Mouse (Mus musculus) granulocyte monocyte progenitor cell, adult 5-6 weeks (primary cell): ENCODE data around the gene H2-Ob. TPM values are rescaled to one million over a fixed set of nuclear protein-coding genes. Genes with fewer than 3 reads are reported as not detected.

Source experiments
- ATAC-seq: replicated peaks from 2 replicates; pipeline ENCODE4 v1.8.0; 2016; ENCODE audit warnings: mild to moderate bottlenecking, moderate TSS enrichment, inconsistent platforms; ENCODE audit not compliant: poor library complexity, severe bottlenecking
- total RNA-seq, 2 experiments: library from RNA; stranded (forward) in 1 of 2; stranded (reverse) in 1 of 2; fragments of 200-712, 200-1000 nt in 1 of 2; fragments of >200 nt in 1 of 2; fragmentation: Nextera tagmentation in 1 of 2; gene quantifications; 2 replicates each; pipeline ENCODE4 v1.2.3; 2014 to 2017

H2-Ob gene
- total RNA-seq, 2 experiments from 2014 or later = 2.1 to 13.9 TPM

DNA sequence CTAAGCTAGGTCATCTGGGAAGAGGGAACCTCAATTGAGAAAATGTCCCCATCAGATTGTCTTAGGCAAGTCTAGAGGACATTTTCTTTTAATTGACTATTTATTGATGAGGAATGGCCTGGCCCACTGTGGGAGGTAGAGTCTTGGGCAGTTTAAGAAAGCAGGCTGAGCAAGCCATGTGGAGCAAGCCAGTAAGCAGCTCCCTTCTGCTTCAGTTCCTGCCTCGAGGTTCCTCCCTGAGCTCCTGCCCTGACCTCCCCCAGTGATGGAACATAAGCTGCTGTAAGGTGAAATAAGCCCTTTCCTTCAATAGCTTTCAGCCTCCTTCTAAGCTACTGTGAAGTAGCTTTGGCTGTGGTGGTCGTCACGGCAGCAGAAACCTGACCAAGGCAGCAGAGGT is 962 bp upstream of the H2-Ob start:
- no peak for ATAC-seq

DNA sequence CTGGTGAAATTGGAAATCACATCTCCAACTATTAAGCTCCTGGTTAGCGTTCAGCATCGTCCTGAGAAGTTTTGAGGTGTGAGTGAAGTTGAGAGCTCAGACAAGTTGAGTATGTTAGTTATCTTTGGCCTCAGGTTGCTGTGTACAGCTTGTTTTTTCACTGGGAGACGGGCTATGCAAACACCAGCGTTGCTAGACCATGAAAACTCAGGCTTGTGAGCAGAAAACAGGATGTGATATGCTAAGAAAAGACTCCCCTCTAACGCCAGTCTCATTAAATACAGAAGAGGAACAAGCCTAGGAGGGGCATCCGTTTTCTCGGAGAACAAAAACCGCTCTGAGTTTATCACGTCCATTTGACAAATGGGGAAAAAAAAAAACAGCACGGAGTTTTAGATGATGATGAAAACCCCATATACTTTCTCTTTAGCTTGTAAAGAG is 918 bp downstream of the H2-Ob start:
- peak; percentile 71 for ATAC-seq

DNA sequence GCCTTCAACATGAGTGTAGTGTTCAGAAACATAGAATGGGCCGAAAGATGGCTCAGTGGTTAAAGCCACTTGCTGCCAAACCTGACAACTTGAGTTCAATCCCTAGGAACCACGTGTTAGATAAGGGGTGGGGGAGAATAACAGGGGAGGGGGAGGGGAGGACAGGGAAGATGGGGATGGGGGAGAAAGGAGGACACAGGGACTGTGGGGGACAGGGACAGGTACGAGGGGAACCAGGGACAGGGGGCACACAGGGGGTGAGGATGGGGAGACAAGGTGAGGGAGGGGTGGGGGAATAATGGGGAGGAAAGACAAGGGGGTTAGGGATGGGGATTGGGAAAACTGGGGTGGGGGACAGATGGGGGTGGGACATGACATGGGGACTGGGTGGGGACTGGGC is 1.7 kb downstream of the H2-Ob start:
- ATAC-seq = no peak

DNA sequence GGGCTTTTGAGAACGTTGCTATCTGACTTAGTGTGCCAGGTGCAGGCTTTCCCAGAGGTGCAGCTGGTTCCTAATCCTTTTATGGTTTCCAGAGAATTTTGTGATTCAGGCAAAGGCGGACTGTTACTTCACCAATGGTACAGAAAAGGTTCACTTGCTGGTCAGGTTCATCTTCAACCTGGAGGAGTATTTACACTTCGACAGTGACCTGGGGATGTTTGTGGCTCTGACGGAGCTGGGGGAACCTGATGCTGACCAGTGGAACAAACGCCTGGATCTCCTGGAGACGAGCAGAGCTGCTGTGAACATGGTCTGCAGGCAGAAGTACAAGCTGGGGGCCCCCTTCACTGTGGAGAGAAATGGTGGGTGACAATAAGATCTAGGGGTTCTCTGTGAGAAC is 2.2 kb downstream of the H2-Ob start:
- ATAC-seq = no peak

DNA sequence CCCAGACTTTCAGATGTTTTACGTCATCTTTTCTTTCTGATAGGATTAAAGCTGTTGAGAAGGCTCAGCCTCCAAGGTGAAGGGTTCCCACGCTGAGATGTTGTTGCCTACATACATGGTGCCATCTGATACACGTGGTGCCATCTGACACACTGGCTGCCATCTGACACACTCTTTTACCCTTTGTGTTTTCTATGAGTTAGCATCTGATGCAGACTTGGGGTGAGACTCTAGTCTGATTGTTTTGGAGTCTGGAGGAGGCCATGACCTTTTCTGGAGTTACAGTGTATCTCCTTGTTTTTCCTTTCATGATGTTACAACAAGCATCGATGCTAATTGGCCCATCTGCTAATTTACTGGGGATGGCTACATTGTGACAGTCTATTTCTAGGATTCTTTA is 6.0 kb downstream of the H2-Ob start:
- no peak for ATAC-seq

DNA sequence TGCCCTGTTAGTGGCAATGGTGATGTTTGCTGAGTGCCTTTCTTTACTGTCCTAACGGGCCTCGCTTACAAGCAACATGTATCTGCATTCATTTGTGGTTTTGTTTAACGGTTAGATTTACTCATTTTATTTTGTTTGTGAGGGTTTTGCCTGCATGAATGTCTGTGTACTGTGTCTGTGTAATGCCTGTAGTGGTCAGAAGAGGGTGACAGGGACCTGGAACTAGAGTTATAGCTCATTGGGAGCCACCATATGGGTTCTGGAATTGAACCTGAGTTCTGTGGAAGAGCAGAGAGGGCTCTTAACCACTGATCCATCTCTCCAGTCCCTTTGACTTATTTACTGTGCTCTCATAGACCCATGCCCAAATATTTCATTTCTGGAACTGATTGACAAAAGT is 8.3 kb downstream of the H2-Ob start:
- ATAC-seq = no peak

DNA sequence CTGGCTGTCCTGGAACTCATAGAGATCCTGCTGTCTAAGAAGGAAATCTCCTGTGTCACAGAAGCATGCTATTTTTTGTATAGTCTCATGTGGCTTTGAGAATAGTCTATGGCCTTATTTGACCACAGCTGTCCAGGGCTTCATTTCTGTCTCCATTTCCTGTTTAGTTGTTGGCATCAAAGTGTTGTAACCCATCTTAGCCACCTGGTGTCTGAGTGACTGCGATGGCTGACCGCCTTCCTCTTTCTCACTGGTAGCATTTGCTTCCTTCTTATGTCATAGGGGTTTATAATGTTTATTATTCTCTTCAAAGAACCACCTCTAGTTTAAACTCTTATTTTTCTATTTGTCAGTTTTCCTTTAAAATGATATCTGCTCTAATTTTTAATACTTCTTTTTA is 10.1 kb downstream of the H2-Ob start:
- peak; percentile 93 for ATAC-seq

DNA sequence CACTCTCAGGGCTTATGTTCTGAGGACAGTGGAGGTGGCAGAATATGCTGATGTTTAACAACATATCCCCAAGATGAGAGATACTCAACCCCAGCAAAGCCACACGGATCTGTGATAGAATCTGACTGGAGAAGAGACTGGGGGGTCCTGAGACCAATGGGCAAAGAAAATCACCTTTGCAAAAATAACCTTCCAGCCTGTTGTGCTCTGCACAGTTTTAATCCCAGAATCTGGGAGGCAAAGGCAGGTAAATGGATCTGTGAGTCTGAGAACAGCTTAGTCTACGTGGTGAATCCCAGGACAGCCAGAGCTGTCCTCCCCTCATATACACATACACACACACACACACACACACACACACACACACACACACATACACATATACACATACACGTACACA is 10.7 kb downstream of the H2-Ob start:
- ATAC-seq = no peak

DNA sequence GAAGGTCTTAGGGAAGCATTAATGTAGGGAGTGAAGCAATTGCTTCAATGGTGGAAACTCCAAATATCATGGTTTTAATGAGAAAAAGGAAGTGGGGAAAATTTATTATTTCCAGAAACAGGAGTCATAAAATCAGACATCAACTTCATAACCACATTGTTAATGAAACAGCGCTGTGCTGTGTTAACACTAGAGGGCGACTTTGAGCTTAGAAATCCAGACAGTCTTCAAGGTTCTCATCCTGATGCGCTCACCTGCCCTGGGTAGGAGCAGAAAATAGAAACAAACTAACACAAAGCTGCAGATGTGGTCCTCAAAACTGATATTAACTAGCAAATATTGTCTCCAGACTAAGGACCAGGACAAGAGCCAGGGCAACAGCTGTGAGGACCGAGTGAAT is 11.2 kb downstream of the H2-Ob start:
- ATAC-seq = 0 out of 2 replicates have a peak, but pooled peaks have one; percentile 50

DNA sequence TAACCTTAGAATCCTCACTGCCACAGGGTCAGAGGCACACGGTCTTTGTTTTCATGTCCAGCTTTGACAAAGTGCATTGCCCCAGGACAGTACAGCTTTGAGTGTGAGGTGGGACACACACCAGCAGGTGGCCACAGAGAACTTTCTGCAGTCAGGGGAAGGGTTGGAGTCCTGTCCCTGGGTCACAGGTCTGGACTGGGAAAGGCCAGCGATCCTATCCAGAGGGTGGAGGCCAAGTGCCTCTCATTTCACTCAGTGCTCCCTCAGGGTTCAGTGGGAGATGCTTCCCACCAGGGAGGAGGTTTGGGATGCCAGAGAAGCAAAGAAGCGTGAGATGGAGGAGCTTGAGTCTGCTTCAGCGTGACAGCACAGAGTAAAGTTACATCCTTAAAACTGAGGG is 13.0 kb downstream of the H2-Ob start:
- ATAC-seq = no peak

DNA sequence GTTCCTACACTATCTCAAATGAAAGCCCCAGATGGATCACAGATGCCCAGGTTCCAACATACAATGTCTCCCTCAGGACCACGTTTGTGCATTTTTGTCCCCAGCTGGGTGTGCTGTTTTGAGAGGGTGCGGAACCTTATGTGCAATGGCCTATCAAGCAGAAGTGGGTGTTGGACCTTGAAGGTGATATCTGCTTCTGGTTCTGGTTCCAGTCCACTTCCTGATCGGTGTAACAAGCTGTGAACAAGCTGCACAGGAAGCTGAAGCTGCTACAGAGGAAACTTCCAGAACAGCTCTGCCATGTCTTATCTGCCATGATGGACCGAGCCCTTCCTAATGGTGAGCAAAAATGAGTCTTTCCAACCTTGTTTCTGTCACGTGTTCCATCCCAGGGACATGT is 17.8 kb downstream of the H2-Ob start:
- ATAC-seq = no peak

DNA sequence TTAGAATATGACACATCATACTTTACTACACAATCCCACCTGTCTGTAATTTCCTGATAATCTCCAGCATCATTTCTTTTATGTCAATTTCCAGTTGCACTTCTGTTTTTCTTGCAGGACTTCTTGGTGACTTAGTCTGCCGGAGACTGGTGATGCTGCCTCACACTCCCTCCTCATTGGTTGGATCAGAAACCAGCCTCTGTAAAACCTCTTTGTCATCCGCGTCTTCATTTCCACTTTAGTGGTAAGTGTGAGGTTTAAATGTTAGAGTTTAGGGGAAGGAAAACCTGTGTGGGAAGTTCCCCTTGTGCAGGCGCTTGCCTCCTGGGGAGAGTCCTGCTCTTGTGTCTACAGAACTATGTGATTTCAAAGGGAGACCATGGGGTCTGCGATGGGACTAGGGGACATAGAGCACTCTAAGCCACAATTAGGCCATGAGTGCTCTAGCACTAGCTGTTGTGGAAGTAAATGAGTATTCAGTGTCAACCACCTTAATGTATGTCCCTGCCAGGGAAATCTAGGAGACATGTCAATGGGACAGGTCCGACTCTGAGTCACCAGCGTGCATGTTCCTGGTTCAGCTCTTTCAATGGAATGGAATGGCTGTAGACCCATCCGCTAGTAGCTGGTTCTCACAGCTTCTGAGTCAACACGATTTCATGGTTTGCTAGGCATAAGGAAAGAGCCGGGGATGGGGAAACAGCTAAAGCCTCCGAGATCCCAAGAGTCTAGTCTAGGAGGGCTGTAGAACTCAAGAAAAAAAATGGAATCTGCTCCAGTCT is 19.1 kb downstream of the H2-Ob start, which contains the start of gene H2-Ab1:
H2-Ab1 (plus strand) TSS at position 96 of the 782 bp plus-strand sequence.
- ATAC-seq = peak; percentile 96

DNA sequence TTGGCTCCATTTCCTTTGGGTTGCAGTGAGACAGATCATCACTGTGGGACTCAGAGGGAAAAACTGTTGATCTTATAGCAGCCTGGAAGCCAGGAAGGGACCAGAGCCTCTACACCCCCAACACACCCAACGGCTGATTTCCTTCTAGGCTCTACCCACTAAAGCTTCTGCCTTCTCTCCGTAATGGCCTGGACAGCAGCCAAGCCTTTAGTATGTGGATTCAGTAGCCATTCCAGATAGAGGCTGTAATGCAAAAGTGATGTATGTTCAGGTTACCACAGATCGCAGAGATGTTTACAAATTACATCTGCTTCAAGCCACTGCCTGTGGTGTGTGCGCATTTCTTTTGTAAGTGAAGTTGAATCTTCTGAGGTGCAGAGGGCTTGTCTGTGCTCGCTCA is 21.8 kb downstream of the H2-Ob start:
- no peak for ATAC-seq

DNA sequence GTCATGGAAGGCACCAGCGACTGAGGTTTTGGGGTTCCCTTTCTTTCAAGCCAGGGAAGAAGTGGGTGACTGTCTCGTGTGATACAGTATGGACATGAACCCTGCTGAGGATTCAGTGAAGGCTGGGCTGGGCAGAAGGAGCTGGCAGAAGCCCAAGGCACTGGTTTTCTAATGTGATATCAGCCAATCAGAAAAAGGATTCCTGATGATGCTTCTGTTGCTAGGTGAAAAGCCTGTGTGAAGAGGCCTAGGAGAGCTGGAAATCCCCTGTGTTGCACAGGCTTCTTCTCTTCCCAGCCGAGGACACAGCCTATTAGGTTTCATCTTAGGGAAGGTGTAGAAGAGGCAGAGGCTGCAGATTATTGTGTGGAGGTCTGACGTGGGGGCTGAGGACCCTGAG is 22.8 kb downstream of the H2-Ob start:
- peak; percentile 26 for ATAC-seq

DNA sequence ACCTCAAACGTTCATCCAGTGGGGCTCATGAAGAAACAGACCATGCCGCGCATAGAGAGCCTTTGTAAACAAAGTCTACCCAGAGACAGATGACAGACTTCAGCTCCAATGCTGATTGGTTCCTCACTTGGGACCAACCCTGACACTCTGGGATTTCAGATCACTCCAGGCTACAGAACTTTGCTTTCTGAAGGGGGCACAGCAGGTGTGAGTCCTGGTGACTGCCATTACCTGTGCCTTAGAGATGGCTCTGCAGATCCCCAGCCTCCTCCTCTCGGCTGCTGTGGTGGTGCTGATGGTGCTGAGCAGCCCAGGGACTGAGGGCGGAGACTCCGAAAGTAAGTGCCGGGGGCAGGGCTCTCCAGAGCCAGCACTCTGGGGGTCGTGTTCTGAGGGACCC is 24.4 kb downstream of the H2-Ob start:
- peak; percentile 76 for ATAC-seq

DNA sequence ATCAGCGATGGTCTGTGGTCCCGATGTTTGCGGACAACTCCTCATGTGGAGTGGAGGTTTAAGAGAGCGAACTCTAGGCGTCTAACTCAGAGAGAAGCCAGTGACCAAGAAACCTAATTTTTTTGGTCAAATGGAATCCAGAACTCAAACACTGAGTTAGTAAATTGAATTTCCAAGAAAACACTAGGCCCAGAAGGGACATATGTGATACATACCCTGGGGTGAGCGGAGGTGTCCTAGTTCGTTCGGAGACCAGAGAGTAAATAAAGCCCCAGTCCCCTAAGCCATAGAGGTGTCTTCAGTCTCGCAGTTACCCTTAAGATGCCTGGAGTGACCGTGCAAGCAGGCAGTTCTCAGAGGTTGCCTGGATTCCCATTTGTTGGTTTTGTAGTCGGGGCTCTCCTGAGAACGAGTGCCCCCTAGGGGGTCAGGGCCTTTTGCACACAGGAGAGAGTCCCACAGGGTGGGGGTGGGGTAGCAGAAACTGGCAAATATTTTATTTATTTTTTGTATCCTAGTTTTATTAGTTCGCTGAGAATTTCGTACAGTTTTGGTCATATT is 25.2 kb downstream of the H2-Ob start:
- ATAC-seq = 0 out of 2 replicates have a peak, but pooled peaks have one; percentile 24

DNA sequence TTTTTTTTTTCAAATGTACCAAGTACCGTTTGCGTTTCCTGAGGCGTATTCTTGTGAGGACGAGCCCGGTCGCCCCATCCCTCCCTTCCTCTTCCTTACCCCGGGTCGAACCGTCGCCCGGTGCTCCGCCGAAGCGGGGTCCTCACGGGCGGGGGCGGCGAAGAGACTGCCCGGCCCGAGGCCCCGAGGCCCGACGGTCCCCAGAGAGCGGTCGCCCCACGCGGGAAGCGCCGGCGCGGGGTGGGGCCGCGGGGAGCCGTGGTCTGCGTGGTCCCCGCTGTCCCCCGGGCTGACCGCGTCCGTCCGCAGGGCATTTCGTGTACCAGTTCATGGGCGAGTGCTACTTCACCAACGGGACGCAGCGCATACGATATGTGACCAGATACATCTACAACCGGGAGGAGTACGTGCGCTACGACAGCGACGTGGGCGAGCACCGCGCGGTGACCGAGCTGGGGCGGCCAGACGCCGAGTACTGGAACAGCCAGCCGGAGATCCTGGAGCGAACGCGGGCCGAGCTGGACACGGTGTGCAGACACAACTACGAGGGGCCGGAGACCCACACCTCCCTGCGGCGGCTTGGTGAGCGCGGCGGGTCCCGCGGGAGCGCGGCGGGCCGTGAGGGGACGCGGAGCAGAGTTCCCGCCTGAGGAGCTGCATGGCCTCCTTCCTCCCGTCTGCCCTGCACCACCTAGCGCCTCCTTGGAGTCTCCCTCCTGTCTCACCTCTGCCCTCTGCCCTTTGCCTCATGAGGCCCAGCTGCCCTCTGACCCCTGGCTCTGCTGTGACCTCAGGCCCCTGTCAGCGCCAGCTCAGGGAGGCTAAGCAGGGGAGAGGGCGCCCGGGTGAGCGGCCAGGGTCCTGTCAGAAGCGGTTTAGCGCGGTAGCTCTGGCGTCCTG is 26.0 kb downstream of the H2-Ob start:
- peak; percentile 20 for ATAC-seq

DNA sequence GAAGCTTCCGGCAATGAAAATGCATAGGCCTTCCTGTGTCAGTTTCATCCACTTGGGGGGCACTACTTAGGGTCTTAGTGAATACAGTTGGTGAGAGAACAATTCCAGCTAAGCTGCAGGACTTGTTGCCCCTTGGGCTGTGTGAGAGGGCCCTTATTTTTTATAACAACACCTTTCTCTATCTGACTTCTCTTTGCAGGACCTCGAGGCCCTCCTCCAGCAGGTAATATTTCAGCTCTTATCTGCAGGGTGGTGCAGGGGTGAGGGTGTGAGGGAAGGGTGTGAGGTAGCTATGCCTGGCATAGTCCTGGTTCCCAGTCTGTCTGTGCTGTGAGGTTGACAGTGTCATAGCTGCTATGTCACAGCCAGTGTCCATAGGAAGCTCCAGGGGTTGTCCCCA is 29.6 kb downstream of the H2-Ob start:
- no peak for ATAC-seq

DNA sequence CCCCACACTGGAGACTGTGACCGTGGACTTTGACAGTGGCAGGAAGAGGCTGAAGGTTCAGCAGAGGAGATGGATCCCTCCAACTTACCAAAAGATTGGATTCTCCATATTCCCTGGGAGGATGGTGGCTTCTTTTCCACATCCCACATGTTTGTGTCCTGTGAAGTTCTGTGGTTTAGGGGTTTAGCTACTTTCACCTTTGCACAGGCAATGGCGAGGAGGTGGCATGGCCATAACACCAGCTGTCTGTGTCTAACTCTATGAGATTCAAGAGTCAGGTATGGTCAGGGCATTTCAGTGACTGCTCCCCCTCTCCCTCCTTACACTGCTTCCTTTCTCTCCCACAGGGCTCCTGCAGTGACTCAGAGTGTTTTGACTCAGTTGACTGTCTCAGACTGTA is 30.0 kb downstream of the H2-Ob start:
- no peak for ATAC-seq

DNA sequence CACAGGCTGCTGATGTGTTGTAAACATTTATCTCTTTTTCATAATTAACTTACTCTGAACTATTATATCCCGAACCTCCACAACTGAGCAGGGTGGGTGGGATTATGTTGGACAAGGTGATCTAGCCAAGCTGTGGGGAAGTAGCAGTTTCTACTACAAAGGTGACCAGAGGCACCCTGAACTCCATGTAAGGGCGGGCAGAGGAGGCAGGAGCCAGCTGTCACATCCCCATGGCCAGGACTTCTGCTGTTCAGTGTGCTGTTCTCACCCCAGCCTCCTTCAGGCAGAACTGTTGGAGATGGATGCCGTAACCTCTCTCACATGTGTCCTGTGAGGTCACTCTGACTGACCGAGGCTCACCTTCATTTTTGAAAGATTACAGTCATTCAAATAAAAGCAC is 31.1 kb downstream of the H2-Ob start:
- ATAC-seq = no peak

DNA sequence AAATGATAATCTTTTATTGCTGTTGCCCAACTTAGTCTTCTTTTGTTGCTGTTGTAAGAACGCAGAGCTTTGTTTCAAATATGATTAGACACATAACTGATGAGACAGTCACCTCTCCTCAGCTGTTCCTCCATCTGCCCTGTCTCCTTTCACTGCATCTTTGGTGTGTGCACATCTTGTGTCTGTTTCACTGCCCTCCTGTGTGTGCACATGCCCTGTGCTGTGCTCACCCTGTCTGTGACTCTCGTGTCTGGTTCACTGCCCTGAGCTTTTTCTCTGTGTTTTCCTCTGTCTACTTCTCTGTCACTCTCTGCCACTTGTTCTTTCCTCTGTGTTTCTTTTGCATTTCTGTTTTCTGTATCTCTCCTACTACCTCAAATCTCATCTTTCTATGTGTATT is 31.5 kb downstream of the H2-Ob start:
- ATAC-seq = no peak
